Mouse (Mus musculus) megakaryocyte, embryonic 14.5 days (primary cell): ENCODE measurements around the gene Madd.
"Not testable (repeated sequence)": the region's sequence is repeated elsewhere in the genome, so short reads cannot be mapped to it uniquely, and the experiment has no call there.

ENCODE experiments used
- FLI1 ChIP-seq: IDR thresholded peaks from 2 replicates; pipeline ENCODE4 v1.6.1; 2012; ENCODE audit warnings: low read length, inconsistent platforms, mixed read lengths
- GATA1 ChIP-seq: IDR thresholded peaks from 3 replicates; pipeline ENCODE4 v1.6.1; 2012; ENCODE audit warnings: mixed read lengths, low read length, inconsistent platforms, borderline replicate concordance

DNA sequence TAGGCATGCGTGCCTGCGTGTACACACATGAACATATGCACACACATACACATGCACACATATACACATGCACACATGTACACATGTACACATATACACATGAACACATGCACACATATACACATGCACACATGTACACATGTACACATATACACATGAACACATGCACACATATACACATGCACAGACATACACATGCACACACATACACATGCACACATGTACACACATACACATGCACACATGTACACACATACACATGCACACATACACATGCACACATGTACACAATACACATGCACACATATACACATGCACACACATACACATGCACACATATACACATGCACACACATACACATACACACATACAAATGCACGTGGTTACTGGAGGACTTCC, 71.8 kb downstream of the Madd start:
- TF ChIP-seq GATA1, FLI1: not testable (repeated sequence)
